Mouse (Mus musculus): ENCODE measurements around the gene Ehd4.

Ehd4 gene

GRCm38 (mm10) chr2:120142336-120142735 lies 12.1 kb downstream of the Ehd4 start:
- no peak for DNase-seq

- DNase-seq: no peak
These were observed 12.7 kb downstream of the Ehd4 start for GRCm38 (mm10) chr2:120141671-120142070.

- DNase-seq: no peak
These were observed 14.1 kb downstream of the Ehd4 start for GRCm38 (mm10) chr2:120140326-120140725.

DNA sequence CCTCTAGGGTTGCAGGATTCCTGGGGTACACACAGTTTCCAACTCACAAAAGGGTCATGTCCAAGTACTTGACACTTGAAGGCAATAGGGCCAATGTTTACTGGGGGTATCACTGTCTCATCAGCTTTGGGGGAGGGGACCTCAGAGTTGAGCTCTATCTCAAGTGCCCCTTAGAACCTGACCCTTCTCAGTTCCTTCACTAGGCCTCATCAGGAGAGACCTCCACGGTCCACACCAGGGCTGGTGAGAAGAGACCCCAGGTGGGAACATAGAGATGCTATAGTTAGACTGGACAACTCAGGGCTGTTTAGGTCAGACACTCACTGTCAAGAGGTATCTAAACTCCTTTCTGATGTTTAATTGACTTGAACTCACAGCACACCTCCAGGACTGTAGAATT lies 15.3 kb downstream of the Ehd4 start:
- DNase-seq: no peak

- DNase-seq: no peak
These were observed 17.1 kb downstream of the Ehd4 start for GRCm38 (mm10) chr2:120137281-120137680.

- DNase-seq: peak; percentile 57 to 58
These were observed 19.8 kb downstream of the Ehd4 start for GRCm38 (mm10) chr2:120134453-120135075.

GRCm38 (mm10) chr2:120131881-120132280 lies 22.5 kb downstream of the Ehd4 start:
- DNase-seq: no peak

DNA sequence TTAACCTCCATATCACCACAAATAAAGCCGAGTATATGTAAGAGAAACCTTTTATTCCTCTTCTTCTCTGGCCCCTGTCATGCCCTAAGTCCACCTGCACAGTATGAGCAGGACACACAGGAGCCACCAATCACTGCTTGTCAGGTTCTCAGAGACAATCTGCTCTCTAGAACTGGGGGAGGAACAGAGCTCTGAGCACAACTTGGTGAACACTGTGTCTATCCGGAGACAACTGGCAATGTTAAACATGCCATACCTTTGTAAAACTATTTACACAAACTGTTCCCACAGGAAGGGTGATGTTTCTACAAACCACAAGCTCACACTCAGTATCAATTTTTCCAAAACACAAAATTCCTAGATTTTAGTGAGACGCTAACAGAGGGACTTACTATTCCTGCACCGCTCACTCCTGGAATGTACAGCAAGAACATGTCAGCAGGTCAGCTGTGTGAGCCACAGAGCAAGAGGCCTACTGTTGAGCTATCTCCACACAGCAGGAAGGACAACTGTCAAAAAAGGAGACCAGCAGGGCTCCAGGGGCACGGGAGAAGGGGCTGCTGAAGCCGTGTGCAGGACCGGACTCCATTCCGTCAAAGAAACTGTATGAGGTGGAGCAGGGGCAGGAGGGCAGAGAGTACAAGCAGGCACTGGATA lies 25.0 kb downstream of the Ehd4 start:
- no peak for DNase-seq

- DNase-seq: no peak
These were observed 25.8 kb downstream of the Ehd4 start for GRCm38 (mm10) chr2:120128611-120129051.

- DNase-seq: no peak
These were observed 26.4 kb downstream of the Ehd4 start for GRCm38 (mm10) chr2:120128011-120128410.

DNA sequence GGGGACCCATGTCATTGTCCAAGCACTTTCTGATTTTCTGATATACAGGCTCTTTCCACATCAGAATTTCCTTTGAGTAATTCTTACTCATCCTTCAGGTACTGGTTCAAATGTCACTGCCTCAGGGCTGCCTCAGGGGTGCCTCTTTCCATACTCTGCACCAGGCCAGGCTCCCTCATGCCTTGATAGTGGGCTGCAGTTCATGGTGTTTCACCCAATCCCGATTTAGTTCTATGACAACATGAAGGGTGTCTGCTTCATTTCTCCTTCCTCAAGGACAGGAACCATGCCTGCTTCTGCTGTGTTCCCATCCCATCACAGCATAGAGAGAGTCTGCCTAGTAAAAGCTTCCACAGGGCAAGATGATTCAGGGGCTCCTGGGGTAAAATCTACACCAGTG lies 27.5 kb downstream of the Ehd4 start:
- DNase-seq: no peak

GRCm38 (mm10) chr2:120126408-120126807 lies 28.0 kb downstream of the Ehd4 start:
- DNase-seq: no peak

GRCm38 (mm10) chr2:120125461-120125860 lies 28.9 kb downstream of the Ehd4 start:
- DNase-seq: no peak

- DNase-seq: no peak
These were observed 29.5 kb downstream of the Ehd4 start for GRCm38 (mm10) chr2:120124946-120125345.

DNA sequence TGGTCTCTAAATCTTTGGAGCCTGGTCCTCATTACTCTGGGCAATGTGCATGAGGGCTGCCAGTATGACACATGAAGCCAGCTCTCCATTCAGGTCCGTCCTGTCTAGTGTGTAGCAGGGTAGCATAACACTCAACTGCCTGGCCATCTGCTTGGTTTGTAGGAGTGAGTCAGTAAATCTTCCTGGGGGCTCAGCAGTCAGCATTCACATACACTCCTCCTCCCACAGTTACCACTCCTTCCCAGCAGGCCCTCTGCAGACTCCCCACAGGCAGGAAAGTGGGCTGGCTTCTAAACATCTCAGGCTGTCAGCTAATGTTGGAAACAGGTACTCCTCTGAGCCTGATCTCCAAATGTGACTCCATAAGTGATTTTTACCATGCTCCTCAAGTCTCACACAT lies 30.3 kb downstream of the Ehd4 start:
- DNase-seq: no peak

GRCm38 (mm10) chr2:120122983-120123382 lies 31.4 kb downstream of the Ehd4 start:
- no peak for DNase-seq

DNA sequence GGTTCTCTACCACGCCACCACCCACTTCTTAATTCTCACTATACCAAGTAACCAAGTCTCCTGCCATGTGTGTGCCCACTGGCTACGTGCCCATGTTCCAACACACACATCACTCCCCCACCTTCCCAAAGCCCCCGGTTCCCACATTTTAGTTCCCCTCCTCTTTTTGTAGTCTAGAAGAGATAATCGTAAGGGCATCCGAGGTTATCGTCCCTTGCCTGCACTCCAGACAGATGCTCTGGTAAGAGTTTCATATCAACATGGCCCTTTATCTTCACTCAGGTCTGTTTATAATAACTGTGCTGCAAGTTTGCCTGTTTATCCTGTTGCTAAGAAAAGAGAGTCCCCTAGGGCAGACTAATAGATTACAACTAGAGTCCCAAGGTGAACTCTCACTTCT lies 37.1 kb downstream of the Ehd4 start:
- DNase-seq: no peak

- DNase-seq: no peak
These were observed 38.0 kb downstream of the Ehd4 start for GRCm38 (mm10) chr2:120116362-120116761.

DNA sequence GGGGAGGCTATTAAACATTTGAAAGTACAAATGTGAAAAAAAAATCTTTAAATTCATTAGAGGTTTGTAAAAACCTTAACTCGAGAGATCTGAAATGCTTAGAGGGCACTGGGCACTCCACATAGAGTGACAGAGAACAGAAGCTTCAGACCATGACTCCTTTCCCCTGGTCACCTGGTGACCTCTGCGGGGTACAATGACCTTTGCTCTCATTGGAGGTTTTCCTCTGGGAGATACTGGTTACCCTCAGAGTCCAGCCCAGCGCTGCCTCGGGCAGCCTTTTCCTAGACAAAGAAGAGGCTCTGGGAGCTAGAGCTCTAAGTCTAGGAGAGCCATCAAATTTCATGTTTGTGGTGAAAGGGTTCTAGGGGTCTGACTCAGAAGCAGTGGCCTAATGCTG lies 39.4 kb downstream of the Ehd4 start:
- DNase-seq: no peak

DNA sequence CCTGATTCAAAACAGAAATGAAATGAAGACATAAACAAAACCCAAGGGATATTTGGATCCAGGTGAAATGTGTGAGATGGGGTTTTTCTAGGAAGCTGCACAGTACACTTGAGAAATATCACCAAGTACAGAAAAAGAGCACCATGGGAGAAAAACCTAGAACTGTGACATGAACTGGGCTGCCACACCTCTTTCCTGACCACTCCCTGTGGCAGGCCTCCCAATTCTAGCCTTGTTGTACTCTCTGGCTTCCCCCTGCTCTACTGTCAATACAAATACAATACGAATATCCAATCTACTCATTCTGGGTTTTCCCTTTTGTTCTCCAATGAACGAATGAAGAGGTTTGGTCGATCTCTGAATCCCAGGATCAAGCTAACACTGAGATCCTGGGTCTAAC lies 40.4 kb downstream of the Ehd4 start:
- no peak for DNase-seq

GRCm38 (mm10) chr2:120113476-120113875 lies 40.9 kb downstream of the Ehd4 start:
- DNase-seq: no peak

DNA sequence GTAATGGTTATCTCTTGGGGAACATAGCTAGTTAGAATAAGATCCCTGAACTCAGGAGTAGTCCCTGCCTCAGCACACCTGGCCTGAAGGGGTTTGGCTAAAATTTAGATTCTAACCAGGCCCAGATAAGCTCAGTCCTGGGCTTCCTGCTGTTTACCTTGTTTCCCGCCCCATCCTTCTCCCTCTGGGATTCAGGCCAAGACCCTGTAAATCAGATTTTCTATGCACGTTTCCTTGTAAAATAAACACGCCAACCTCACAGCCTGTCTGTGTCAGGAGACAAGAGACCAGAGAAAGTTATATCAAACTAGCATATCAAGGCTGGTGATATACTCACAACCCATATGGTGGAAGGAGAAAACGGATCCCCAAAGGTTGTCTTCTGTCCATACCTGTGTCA lies 42.8 kb downstream of the Ehd4 start:
- DNase-seq: no peak

DNA sequence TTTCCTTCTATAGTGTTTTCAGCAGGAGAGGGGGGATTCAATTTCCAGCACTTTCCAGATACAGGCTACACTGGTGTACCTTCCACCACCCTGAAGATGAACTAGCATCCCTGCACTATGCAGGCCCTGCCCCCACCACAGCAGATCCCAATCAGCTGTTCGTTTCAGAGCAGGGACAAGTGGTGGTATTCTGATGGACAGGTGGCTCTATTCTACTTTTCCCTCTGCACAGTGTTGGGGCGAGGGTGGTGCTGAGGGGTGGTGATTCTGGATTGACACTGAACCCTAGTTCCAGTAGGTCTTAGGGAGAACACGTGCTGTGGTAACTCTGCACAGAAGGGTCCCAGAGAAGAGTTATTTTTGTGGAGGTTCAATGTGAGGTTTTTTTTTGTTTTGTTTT lies 43.2 kb downstream of the Ehd4 start:
- no peak for DNase-seq

GRCm38 (mm10) chr2:120108077-120108476 lies 46.3 kb downstream of the Ehd4 start:
- DNase-seq: no peak

DNA sequence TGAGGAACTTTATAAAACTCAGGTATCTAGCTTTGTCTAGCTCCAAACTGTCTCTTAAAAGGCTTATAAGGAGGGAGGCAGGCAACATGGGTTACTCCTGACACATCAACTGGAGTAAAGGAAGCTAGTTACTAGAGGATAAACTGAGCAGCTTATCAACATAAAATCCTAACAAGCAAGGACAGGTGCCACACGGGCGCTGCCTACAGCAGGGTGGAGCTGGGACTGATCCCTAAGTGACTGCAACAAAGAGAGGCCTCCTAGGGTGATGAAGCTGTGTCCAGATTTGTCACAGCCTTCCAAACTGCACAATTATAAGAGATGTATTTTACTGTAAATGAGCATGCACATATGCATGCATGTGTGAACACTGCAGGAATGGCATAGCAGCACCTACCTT lies 47.0 kb downstream of the Ehd4 start:
- DNase-seq: no peak

All from B cell, adult 2 months (primary cell).